Mouse (Mus musculus): Measurements from ENCODE around the gene Eef1a1. TPM values are rescaled to one million over a fixed set of nuclear protein-coding genes. Genes with fewer than 3 reads are reported as not detected.
A peak's percentile ranks its signal among the peaks of the same experiment; 100 is the strongest.

Eef1a1 gene
- polyA plus RNA-seq, 1 experiment from 2014 or later = 1,954 TPM

GRCm38 (mm10) chr9:78504133-78504532 is 15.2 kb upstream of the Eef1a1 start:
- TF ChIP-seq CTCF (IDR thresholded peaks at IDR 0.05; ENCODE audit: low read depth) = no peak
- WGBS = 79% methylated on average over 4 of the region's 4 CpGs

GRCm38 (mm10) chr9:78503223-78504079 is 14.5 kb upstream of the Eef1a1 start:
- no peaks in the 10 kb centered on the region for H3K9me3 ChIP-seq (ENCODE audit: control insufficient read depth)
- 42% methylated on average over 6 of the region's 6 CpGs for WGBS
- no peaks in the 10 kb centered on the region for H3K27me3 ChIP-seq (replicated peaks; ENCODE audit: control insufficient read depth, insufficient read depth, low read length)
- no peak overlapping the region for H3K9ac ChIP-seq (ENCODE audit: low read depth, low read length)
- H3K4me2 ChIP-seq (replicated peaks; ENCODE audit: low read depth) = no peak overlapping the region
- H3K27ac ChIP-seq (ENCODE audit: low read depth, low read length) = no peak overlapping the region
- no peak for TF ChIP-seq CTCF (IDR thresholded peaks at IDR 0.05; ENCODE audit: low read depth)
- no peaks in the 10 kb centered on the region for H3K4me1 ChIP-seq (replicated peaks; ENCODE audit: control insufficient read depth, insufficient read depth, low read length)
- ATAC-seq = no peak
- H3K36me3 ChIP-seq (ENCODE audit: control insufficient read depth, insufficient read depth) = no peaks in the 10 kb centered on the region
- H3K4me3 ChIP-seq (ENCODE audit: low read depth, low read length) = no peak overlapping the region

More at GRCm38 (mm10) chr9:78504133-78504532, 15.2 kb upstream of the Eef1a1 start:
- Histone ChIP-seq H3K9me3 (ENCODE audit: control insufficient read depth) (no peaks in the 10 kb centered on the region), H3K36me3 (ENCODE audit: control insufficient read depth, insufficient read depth) (no peaks in the 10 kb centered on the region), H3K4me1 (replicated peaks; ENCODE audit: control insufficient read depth, insufficient read depth, low read length) (no peaks in the 10 kb centered on the region), H3K27ac (ENCODE audit: low read depth, low read length) (no peak overlapping the region), H3K4me2 (replicated peaks; ENCODE audit: low read depth) (no peak overlapping the region), H3K4me3 (ENCODE audit: low read depth, low read length) (no peak overlapping the region), H3K9ac (ENCODE audit: low read depth, low read length) (no peak overlapping the region), H3K27me3 (replicated peaks; ENCODE audit: control insufficient read depth, insufficient read depth, low read length) (no peaks in the 10 kb centered on the region)
- ATAC-seq = no peak

DNA sequence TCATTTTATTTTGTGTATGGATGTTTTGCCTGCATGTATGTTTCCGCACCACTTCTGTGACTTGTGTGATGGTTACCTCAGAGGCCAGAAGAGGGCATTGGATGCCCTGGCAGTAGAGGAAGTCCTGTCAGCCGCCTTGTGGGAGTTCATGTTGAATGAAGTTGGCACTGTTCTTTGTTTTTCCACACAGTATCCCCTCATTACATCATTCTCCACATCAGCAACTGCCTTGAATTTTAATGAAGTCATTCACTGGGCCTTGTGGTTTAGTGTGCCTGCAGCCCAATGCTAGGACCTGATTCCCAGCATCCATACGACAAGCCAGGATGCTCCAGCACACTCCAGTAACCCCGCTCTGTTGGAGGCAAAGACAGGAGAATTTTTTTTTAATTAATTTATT is 12.3 kb upstream of the Eef1a1 start:
- H3K4me3 ChIP-seq (ENCODE audit: low read depth, low read length) = no peak overlapping the region
- 87% methylated on average over 4 of the region's 4 CpGs for WGBS
- ATAC-seq = no peak
- H3K9ac ChIP-seq (ENCODE audit: low read depth, low read length) = no peak overlapping the region
- H3K36me3 ChIP-seq (ENCODE audit: control insufficient read depth, insufficient read depth) = no peaks in the 10 kb centered on the region
- no peaks in the 10 kb centered on the region for H3K9me3 ChIP-seq (ENCODE audit: control insufficient read depth)
- H3K4me1 ChIP-seq (replicated peaks; ENCODE audit: control insufficient read depth, insufficient read depth, low read length) = no peaks in the 10 kb centered on the region
- no peak overlapping the region for H3K4me2 ChIP-seq (replicated peaks; ENCODE audit: low read depth)
- H3K27me3 ChIP-seq (replicated peaks; ENCODE audit: control insufficient read depth, insufficient read depth, low read length) = no peaks in the 10 kb centered on the region
- TF ChIP-seq CTCF (IDR thresholded peaks at IDR 0.05; ENCODE audit: low read depth) = no peak; the same call in 1 of the 2 replicates
- H3K27ac ChIP-seq (ENCODE audit: low read depth, low read length) = no peak overlapping the region

DNA sequence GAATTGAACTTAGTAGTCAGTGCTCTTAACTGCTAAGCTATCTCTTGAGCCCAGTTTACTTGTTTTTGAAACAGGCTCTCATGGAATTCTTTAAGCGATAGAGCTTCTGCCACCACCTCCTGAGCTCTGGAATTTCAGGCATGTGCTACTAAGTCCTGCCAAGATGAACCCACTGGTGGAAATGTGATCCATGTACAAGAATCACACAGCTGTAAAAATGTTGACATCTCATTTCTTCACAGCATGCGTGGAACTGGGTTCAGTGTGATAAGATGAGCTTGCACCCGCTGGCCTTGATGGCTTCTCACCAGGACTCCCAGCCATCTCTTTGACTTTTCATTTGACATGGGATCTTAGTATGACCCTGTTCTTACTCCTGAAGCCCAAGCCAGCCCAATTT is 11.4 kb upstream of the Eef1a1 start:
- H3K27ac ChIP-seq (ENCODE audit: low read depth, low read length) = no peak overlapping the region
- H3K9me3 ChIP-seq (ENCODE audit: control insufficient read depth) = no peaks in the 10 kb centered on the region
- no peak overlapping the region for H3K4me2 ChIP-seq (replicated peaks; ENCODE audit: low read depth)
- ATAC-seq = no peak
- H3K9ac ChIP-seq (ENCODE audit: low read depth, low read length) = no peak overlapping the region
- H3K36me3 ChIP-seq (ENCODE audit: control insufficient read depth, insufficient read depth) = no peaks in the 10 kb centered on the region
- no peak for TF ChIP-seq CTCF (IDR thresholded peaks at IDR 0.05; ENCODE audit: low read depth)
- H3K4me3 ChIP-seq (ENCODE audit: low read depth, low read length) = no peak overlapping the region
- 66% methylated on average over 3 of the region's 3 CpGs for WGBS
- H3K27me3 ChIP-seq (replicated peaks; ENCODE audit: control insufficient read depth, insufficient read depth, low read length) = no peaks in the 10 kb centered on the region
- no peaks in the 10 kb centered on the region for H3K4me1 ChIP-seq (replicated peaks; ENCODE audit: control insufficient read depth, insufficient read depth, low read length)

GRCm38 (mm10) chr9:78493171-78493570 is 4.2 kb upstream of the Eef1a1 start:
- no peak overlapping the region for H3K9ac ChIP-seq (ENCODE audit: low read depth, low read length)
- no peaks in the 10 kb centered on the region for H3K4me1 ChIP-seq (replicated peaks; ENCODE audit: control insufficient read depth, insufficient read depth, low read length)
- no peak overlapping the region for H3K4me3 ChIP-seq (ENCODE audit: low read depth, low read length)
- no peak for TF ChIP-seq CTCF (IDR thresholded peaks at IDR 0.05; ENCODE audit: low read depth)
- no peak for ATAC-seq
- H3K36me3 ChIP-seq (ENCODE audit: control insufficient read depth, insufficient read depth) = no peaks in the 10 kb centered on the region
- no peaks in the 10 kb centered on the region for H3K9me3 ChIP-seq (ENCODE audit: control insufficient read depth)
- H3K27ac ChIP-seq (ENCODE audit: low read depth, low read length) = no peak overlapping the region
- H3K4me2 ChIP-seq (replicated peaks; ENCODE audit: low read depth) = no peak overlapping the region
- H3K27me3 ChIP-seq (replicated peaks; ENCODE audit: control insufficient read depth, insufficient read depth, low read length) = no peaks in the 10 kb centered on the region
- WGBS = 87% methylated on average over 7 of the region's 7 CpGs

DNA sequence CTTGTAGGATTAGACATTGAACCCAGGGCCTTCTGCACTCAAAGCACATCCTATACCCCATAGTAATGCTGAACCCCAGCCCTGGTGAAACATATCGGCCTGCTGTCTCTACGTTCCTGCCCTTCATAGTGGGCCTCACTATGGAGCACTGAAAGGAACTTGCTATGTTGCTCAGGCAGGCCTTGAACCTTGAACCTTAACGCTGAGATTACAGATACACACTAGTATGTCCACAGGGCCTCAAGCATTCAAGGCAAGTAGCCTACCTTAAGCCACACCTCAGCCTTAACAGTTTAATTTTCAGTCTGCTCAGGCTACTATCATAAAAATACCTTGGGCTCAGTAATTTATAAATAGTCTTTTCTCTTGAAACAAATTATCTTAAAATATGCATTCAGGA is 3.3 kb upstream of the Eef1a1 start:
- H3K4me2 ChIP-seq (replicated peaks; ENCODE audit: low read depth) = no peak overlapping the region
- no peak overlapping the region for H3K4me3 ChIP-seq (ENCODE audit: low read depth, low read length)
- H3K27ac ChIP-seq (ENCODE audit: low read depth, low read length) = peak overlapping the region; percentile 57
- H3K27me3 ChIP-seq (replicated peaks; ENCODE audit: control insufficient read depth, insufficient read depth, low read length) = no peaks in the 10 kb centered on the region
- H3K9me3 ChIP-seq (ENCODE audit: control insufficient read depth) = no peaks in the 10 kb centered on the region
- WGBS = 49% methylated on average over 3 of the region's 3 CpGs
- ATAC-seq = peak; percentile 92
- no peak overlapping the region for H3K9ac ChIP-seq (ENCODE audit: low read depth, low read length)
- no peaks in the 10 kb centered on the region for H3K4me1 ChIP-seq (replicated peaks; ENCODE audit: control insufficient read depth, insufficient read depth, low read length)
- no peak for TF ChIP-seq CTCF (IDR thresholded peaks at IDR 0.05; ENCODE audit: low read depth)
- H3K36me3 ChIP-seq (ENCODE audit: control insufficient read depth, insufficient read depth) = no peaks in the 10 kb centered on the region

Measured in intestine, postnatal 0 days (tissue).